In genomic region chr11:22858441-22859300, GRCm38 (mm10) we compare ENCODE assay signal across 8 mouse cellular contexts. TPM values are rescaled to one million over a fixed set of nuclear protein-coding genes. Genes with fewer than 3 reads are reported as not detected.
DNase-seq lines count a peak whose midpoint lies in the region; ATAC-seq and TF ChIP-seq lines count a peak whose summit lies in the region.

No protein-coding gene starts in this region.

- H3K4me3 ChIP-seq in lung, adult 2 months (replicated peaks; ENCODE audit: extremely low read depth, low read depth, low read length), result peak overlapping the region; percentile 86
- H3K4me3 ChIP-seq in limb, embryonic 11.5 days (ENCODE audit: low read depth, low read length), result peak overlapping the region; percentile 62
- peak overlapping the region; percentile 78 for H3K4me3 ChIP-seq in midbrain, postnatal 0 days (ENCODE audit: low read depth, low read length)

- H3K9ac ChIP-seq in limb, embryonic 11.5 days (ENCODE audit: low read length), result peak overlapping the region; percentile 62
- peak overlapping the region; percentile 56 for H3K9ac ChIP-seq in midbrain, postnatal 0 days (replicated peaks; ENCODE audit: low read length, poor library complexity, severe bottlenecking)

- peaks cover 21% of the 10 kb centered on the region for H3K4me1 ChIP-seq in lung, adult 2 months (ENCODE audit: control insufficient read depth, insufficient read depth, low read length)
- H3K4me1 ChIP-seq in limb, embryonic 11.5 days (ENCODE audit: control insufficient read depth, insufficient read depth, low read length), result no peaks in the 10 kb centered on the region; the same call in 1 of the 2 replicates
- peaks cover 14% of the 10 kb centered on the region; the same call in 1 of the 2 replicates for H3K4me1 ChIP-seq in midbrain, postnatal 0 days (ENCODE audit: insufficient read depth, low read length)

- peak overlapping the region; percentile 92 for H3K4me2 ChIP-seq in limb, embryonic 11.5 days (ENCODE audit: low read depth, severe bottlenecking)
- peak overlapping the region; percentile 77 for H3K4me2 ChIP-seq in midbrain, postnatal 0 days (ENCODE audit: low read depth, low read length, poor library complexity, severe bottlenecking)

- H3K9me3 ChIP-seq in limb, embryonic 11.5 days (ENCODE audit: control insufficient read depth, low read length), result no peaks in the 10 kb centered on the region
- H3K9me3 ChIP-seq in midbrain, postnatal 0 days (ENCODE audit: low read length), result no peaks in the 10 kb centered on the region

- TF ChIP-seq CTCF in lung, adult 2 months (IDR thresholded peaks at IDR 0.05; ENCODE audit: insufficient read depth, low read length), result no peak
- no peak for TF ChIP-seq CTCF in midbrain, postnatal 0 days (IDR thresholded peaks at IDR 0.05)

- TF ChIP-seq POLR2A in lung, adult 2 months (IDR thresholded peaks at IDR 0.05; ENCODE audit: borderline replicate concordance, extremely low read depth, low read depth, low read length), result no peak

- ATAC-seq in limb, embryonic 11.5 days (ENCODE audit: insufficient number of reproducible peaks, low FRiP score, low TSS enrichment, low read depth), result no peak
- peak; percentile 35 for ATAC-seq in midbrain, postnatal 0 days (ENCODE audit: low FRiP score)

- DNase-seq in lung, adult 2 months, result peak; percentile 80
- DNase-seq in lung, postnatal 14 days, result no peak
- DNase-seq in brain, adult 2 months (ENCODE audit: low read depth, low spot score), result peak; percentile 17
- DNase-seq in heart, postnatal 10 days, result peak; percentile 35 to 50
- peak; percentile 55 for DNase-seq in limb, embryonic 11.5 days (ENCODE audit: low spot score)
- no peak for DNase-seq in midbrain, postnatal 0 days (ENCODE audit: low spot score)
- DNase-seq in urinary bladder, postnatal 10 days (ENCODE audit: low spot score), result peak; percentile 21
- no peak for DNase-seq in cerebellum, postnatal 25 days

- no peak overlapping the region for H3K27ac ChIP-seq in limb, embryonic 11.5 days (replicated peaks; ENCODE audit: low read depth, low read length)
- H3K27ac ChIP-seq in midbrain, postnatal 0 days (ENCODE audit: low read depth, low read length), result no peak overlapping the region

- no peaks in the 10 kb centered on the region for H3K36me3 ChIP-seq in limb, embryonic 11.5 days (ENCODE audit: control insufficient read depth, insufficient read depth, low read length)
- H3K36me3 ChIP-seq in midbrain, postnatal 0 days (ENCODE audit: insufficient read depth, low read length), result no peaks in the 10 kb centered on the region

- WGBS in lung, adult 2 months, result 4% methylated on average over 50 of the region's 50 CpGs
- WGBS in limb, embryonic 11.5 days, result 1% methylated on average over 50 of the region's 50 CpGs
- 2% methylated on average over 50 of the region's 50 CpGs for WGBS in midbrain, postnatal 0 days

- H3K27me3 ChIP-seq in limb, embryonic 11.5 days (ENCODE audit: control insufficient read depth, insufficient read depth, low read length), result peaks cover 24% of the 10 kb centered on the region
- peaks cover 40% of the 10 kb centered on the region for H3K27me3 ChIP-seq in midbrain, postnatal 0 days (ENCODE audit: insufficient read depth, low read length)

- intact Hi-C loops in heart, postnatal 10 days (cut with DNase I), result loop anchor here (5.0 kb wide), 1 partner anchor 96 kb away; no protein-coding TSS in a partner anchor

RNA-seq across cellular contexts. Expression of gene B3gnt2, which starts 2.1 kb away (rescaled TPM):
- polyA plus RNA-seq in lung, adult 2 months (2012; rRNA removed), result 16.7 and 18.6 TPM in 2 replicates
- total RNA-seq in heart, postnatal 10 days (2021), result 1 to 10 TPM; 6.5 to 8.3 TPM
- polyA plus RNA-seq in limb, embryonic 11.5 days (2014; fragmentation: Nextera tagmentation; extraction: Ambion mirVana), result 2.9 and 3.0 TPM in 2 replicates
- total RNA-seq in midbrain, postnatal 0 days (2014; rRNA removed), result 2.5 and 6.2 TPM in 2 replicates
- 2.0 and 2.6 TPM in 2 replicates for polyA plus RNA-seq in midbrain, postnatal 0 days (2015; fragmentation: Nextera tagmentation; extraction: Ambion mirVana)

Comparison
In these comparisons a context has a peak if more than half of its experiments do, and no peak if none do; other contexts are left out.
1. DNase-seq: peak in lung, adult 2 months (single experiment), brain, adult 2 months (single experiment), heart, postnatal 10 days (2 of 2), limb, embryonic 11.5 days (single experiment) and urinary bladder, postnatal 10 days (single experiment); none in lung, postnatal 14 days (single experiment), midbrain, postnatal 0 days (single experiment) and cerebellum, postnatal 25 days (0 of 2).
2. Peak in every context shown above with its lines, with median percentiles within 50 percentile points of each other: H3K4me3 ChIP-seq.